Mouse (Mus musculus): ENCODE data around the gene Sprr2i. TPM values are rescaled to one million over a fixed set of nuclear protein-coding genes. Genes with fewer than 3 reads are reported as not detected.

Gene Sprr2i
- polyA plus RNA-seq, 1 experiment from 2014 or later, result not detected

Other genes starting within 250 kb of the Sprr2i start
- not detected in 2 replicates for gene Sprr2a1, start 192.2 kb upstream of the Sprr2i start, polyA plus RNA-seq (2016; fragmentation: Nextera tagmentation; extraction: Ambion mirVana)
- 0.34 and 0.80 TPM in 2 replicates for gene Sprr2a2, start 192.1 kb upstream of the Sprr2i start, polyA plus RNA-seq (2016; fragmentation: Nextera tagmentation; extraction: Ambion mirVana)
- not detected in 2 replicates for gene Sprr2a3, start 122.6 kb upstream of the Sprr2i start, polyA plus RNA-seq (2016; fragmentation: Nextera tagmentation; extraction: Ambion mirVana)
- gene Sprr2b, start 91.4 kb upstream of the Sprr2i start, polyA plus RNA-seq (2016; fragmentation: Nextera tagmentation; extraction: Ambion mirVana), result 2.5 TPM in 2 replicates
- not detected in 2 replicates for gene Sprr2d, start 68.9 kb upstream of the Sprr2i start, polyA plus RNA-seq (2016; fragmentation: Nextera tagmentation; extraction: Ambion mirVana)
- gene Sprr2e, start 55.8 kb upstream of the Sprr2i start, polyA plus RNA-seq (2016; fragmentation: Nextera tagmentation; extraction: Ambion mirVana), result not detected in 2 replicates
- not detected in 2 replicates for gene Sprr2f, start 42.8 kb upstream of the Sprr2i start, polyA plus RNA-seq (2016; fragmentation: Nextera tagmentation; extraction: Ambion mirVana)
- gene Sprr2h, start 22.3 kb upstream of the Sprr2i start, polyA plus RNA-seq (2016; fragmentation: Nextera tagmentation; extraction: Ambion mirVana), result not detected in 2 replicates
- not detected in 2 replicates for gene Sprr2j-ps, start 10.1 kb downstream of the Sprr2i start, polyA plus RNA-seq (2016; fragmentation: Nextera tagmentation; extraction: Ambion mirVana)
- gene Gm9774, start 21.4 kb downstream of the Sprr2i start, polyA plus RNA-seq (2016; fragmentation: Nextera tagmentation; extraction: Ambion mirVana), result 8.3 and 10.0 TPM in 2 replicates
- not detected in 2 replicates for gene Sprr2k, start 24.6 kb downstream of the Sprr2i start, polyA plus RNA-seq (2016; fragmentation: Nextera tagmentation; extraction: Ambion mirVana)
- not detected in 2 replicates for gene Sprr1b, start 30.8 kb downstream of the Sprr2i start, polyA plus RNA-seq (2016; fragmentation: Nextera tagmentation; extraction: Ambion mirVana)
- gene Sprr3, start 50.7 kb downstream of the Sprr2i start, polyA plus RNA-seq (2016; fragmentation: Nextera tagmentation; extraction: Ambion mirVana), result not detected in 2 replicates
- gene Sprr1a, start 77.9 kb downstream of the Sprr2i start, polyA plus RNA-seq (2016; fragmentation: Nextera tagmentation; extraction: Ambion mirVana), result not detected in 2 replicates
- gene Sprr4, start 92.5 kb downstream of the Sprr2i start, polyA plus RNA-seq (2016; fragmentation: Nextera tagmentation; extraction: Ambion mirVana), result not detected in 2 replicates
- gene 2310046K23Rik, start 126.5 kb downstream of the Sprr2i start, polyA plus RNA-seq (2016; fragmentation: Nextera tagmentation; extraction: Ambion mirVana), result not detected in 2 replicates
- gene Ivl, start 165.7 kb downstream of the Sprr2i start, polyA plus RNA-seq (2016; fragmentation: Nextera tagmentation; extraction: Ambion mirVana), result 0.14 TPM in 1 of 2 replicates, not detected in the other
- not detected in 2 replicates for gene Smcp, start 181.0 kb downstream of the Sprr2i start, polyA plus RNA-seq (2016; fragmentation: Nextera tagmentation; extraction: Ambion mirVana)
- gene 2210017I01Rik, start 199.5 kb downstream of the Sprr2i start, polyA plus RNA-seq (2016; fragmentation: Nextera tagmentation; extraction: Ambion mirVana), result not detected in 2 replicates
- gene Lce6a, start 213.7 kb downstream of the Sprr2i start, polyA plus RNA-seq (2016; fragmentation: Nextera tagmentation; extraction: Ambion mirVana), result not detected in 2 replicates
- gene Lce1a1, start 240.3 kb downstream of the Sprr2i start, polyA plus RNA-seq (2016; fragmentation: Nextera tagmentation; extraction: Ambion mirVana), result not detected in 2 replicates
- gene Lce1b, start 248.9 kb downstream of the Sprr2i start, polyA plus RNA-seq (2016; fragmentation: Nextera tagmentation; extraction: Ambion mirVana), result not detected in 2 replicates